Mouse (Mus musculus) gastrocnemius, adult 18-20 months (tissue): ENCODE results near the gene Depp1. TPM values are rescaled to one million over a fixed set of nuclear protein-coding genes. Genes with fewer than 3 reads are reported as not detected.

Experiments used
- DNase-seq: peaks from one replicate; pipeline ENCODE4 v3.0.0; 2021; ENCODE audit warnings: low spot score
- microRNA-seq: library from miRNA; unstranded; fragments of <30 nt; microRNA quantifications from one replicate; pipeline ENCODE4 v1.2.0, GENCODE M21; 2021
- total RNA-seq, 2 experiments: library from RNA; stranded (reverse); gene quantifications; 2 replicates each; pipeline ENCODE4 v1.2.3; 2021

Depp1 gene
- total RNA-seq, 2 experiments from 2014 or later: 10.7 to 17.4 TPM

GRCm38 (mm10) chr6:116679563-116680288, 29.3 kb downstream of the Depp1 start:
- no peak for DNase-seq

- peak; percentile 26 for DNase-seq
Measured at GRCm38 (mm10) chr6:116682317-116682716, 31.9 kb downstream of the Depp1 start.

- no peak for DNase-seq
Measured at GRCm38 (mm10) chr6:116693639-116694038, 43.2 kb downstream of the Depp1 start.

GRCm38 (mm10) chr6:116694346-116694745, 43.9 kb downstream of the Depp1 start:
- no peak for DNase-seq

- DNase-seq: no peak
Measured at GRCm38 (mm10) chr6:116697413-116697812, 47.0 kb downstream of the Depp1 start.

GRCm38 (mm10) chr6:116697896-116698425, 47.6 kb downstream of the Depp1 start:
- no peak for DNase-seq

GRCm38 (mm10) chr6:116700821-116701220, 50.4 kb downstream of the Depp1 start:
- no peak for DNase-seq

Small RNAs within 50 kb of the gene (microRNA-seq; reads per million reads assigned to microRNA genes)
- gene Mir7043: not detected

Other genes starting within 250 kb of the Depp1 start
- 1 to 10 TPM in 1 of 2 experiments, under 1 TPM in 1; 0.88 to 1.2 TPM for gene Alox5, start 189.4 kb upstream of the Depp1 start, total RNA-seq
- gene Olfr211, start 161.5 kb upstream of the Depp1 start, total RNA-seq: not detected
- under 1 TPM; 0.07 to 0.09 TPM for gene Olfr212, start 144.1 kb upstream of the Depp1 start, total RNA-seq
- not detected for gene Olfr213, start 112.2 kb upstream of the Depp1 start, total RNA-seq
- 1 to 10 TPM; 1.2 to 1.9 TPM for gene Gm5580, start 99.5 kb upstream of the Depp1 start, total RNA-seq
- gene Olfr214, start 96.4 kb upstream of the Depp1 start, total RNA-seq: not detected
- gene Olfr215, start 66.4 kb upstream of the Depp1 start, total RNA-seq: not detected
- gene Zfp422, start 21.6 kb upstream of the Depp1 start, total RNA-seq: 1 to 10 TPM; 6.7 to 7.2 TPM
- gene Rassf4, start 23.3 kb downstream of the Depp1 start, total RNA-seq: 1 to 10 TPM; 1.4 to 1.8 TPM
- gene Tmem72, start 66.3 kb downstream of the Depp1 start, total RNA-seq: under 1 TPM; 0.02 to 0.05 TPM